Mouse (Mus musculus) kidney, postnatal 14 days (tissue): ENCODE measurements around the gene Spata19.
A peak's percentile ranks its signal among the peaks of the same experiment; 100 is the strongest.

Experiments used
- DNase-seq: peaks from one replicate; pipeline ENCODE4 v3.0.0; 2022; ENCODE audit warnings: mixed read lengths

Spata19 gene

DNA sequence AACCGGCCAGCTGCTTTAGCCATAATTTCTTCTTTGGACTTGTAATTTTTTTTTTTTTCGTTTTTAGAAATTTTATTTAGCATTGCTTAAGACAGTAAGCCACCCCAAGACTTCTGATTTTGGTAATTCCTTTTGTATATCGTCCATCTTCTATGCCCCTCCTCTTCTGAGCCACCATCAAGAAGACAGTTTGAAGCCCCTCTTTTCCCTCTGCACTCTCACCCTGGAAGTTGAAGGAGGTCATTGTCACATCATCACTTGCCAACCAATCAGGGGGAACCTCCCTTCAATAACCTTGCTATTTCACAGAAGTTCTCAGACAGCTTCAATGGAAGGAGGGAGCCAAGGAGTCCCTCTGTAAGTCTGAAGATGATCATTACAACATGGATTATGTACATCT lies at the start of gene Spata19:
Spata19 (plus strand) TSS at position 301 of the 400 bp plus-strand sequence.
- DNase-seq = no peak

GRCm38 (mm10) chr9:27353082-27353481 lies 43.5 kb upstream of the Spata19 start:
- no peak for DNase-seq

DNA sequence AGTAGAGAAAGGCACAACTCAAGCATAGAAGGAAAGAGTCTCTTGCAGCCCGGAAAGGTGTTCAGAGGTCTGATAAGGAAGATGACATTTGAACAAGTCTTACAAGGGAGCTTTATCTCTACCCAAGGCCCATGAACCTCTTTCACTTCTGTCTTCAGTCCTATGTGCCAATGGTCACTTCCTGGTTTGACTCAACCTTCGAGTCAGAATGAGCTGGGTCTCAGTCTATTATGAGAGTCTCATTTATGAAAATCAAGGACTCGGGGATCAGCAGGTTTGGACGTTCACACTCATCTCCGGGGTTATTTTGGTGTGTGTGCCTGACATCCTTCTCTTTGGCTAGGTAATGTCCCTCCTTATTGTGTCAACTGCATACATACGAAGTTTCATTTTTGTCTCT lies 38.7 kb upstream of the Spata19 start:
- no peak for DNase-seq

GRCm38 (mm10) chr9:27367231-27367630 lies 29.4 kb upstream of the Spata19 start:
- DNase-seq = no peak

- DNase-seq = peak; percentile 10
Observed at GRCm38 (mm10) chr9:27369108-27369507, 27.5 kb upstream of the Spata19 start.

DNA sequence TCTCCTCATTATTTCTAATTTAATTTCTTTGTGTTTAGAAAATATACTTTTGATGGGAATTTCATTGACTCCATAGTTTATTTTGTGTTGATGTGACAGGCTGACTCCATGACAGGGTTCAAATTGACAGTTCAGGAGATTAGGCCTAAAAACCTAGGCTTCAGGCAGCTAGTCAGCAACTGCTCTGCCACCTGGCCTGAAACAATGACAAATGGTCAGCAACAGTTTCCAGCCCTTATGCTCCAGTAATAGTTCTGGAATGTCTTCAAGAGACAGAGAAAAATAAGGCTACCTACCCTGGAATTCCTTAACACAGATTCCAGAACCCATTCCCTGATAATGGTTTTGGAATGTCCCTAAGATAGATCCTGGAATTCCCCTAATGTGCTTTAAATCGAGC lies 20.9 kb upstream of the Spata19 start:
- DNase-seq = no peak

GRCm38 (mm10) chr9:27386951-27387350 lies 9.6 kb upstream of the Spata19 start:
- DNase-seq = no peak

- no peak for DNase-seq
Observed at GRCm38 (mm10) chr9:27401169-27401568, 4.6 kb downstream of the Spata19 start.

- peak; percentile 39 for DNase-seq
Observed at GRCm38 (mm10) chr9:27409733-27410132, 13.1 kb downstream of the Spata19 start.

GRCm38 (mm10) chr9:27414058-27414460 lies 17.5 kb downstream of the Spata19 start:
- DNase-seq = peak; percentile 55

- DNase-seq = no peak
Observed at GRCm38 (mm10) chr9:27424511-27424910, 27.9 kb downstream of the Spata19 start.

GRCm38 (mm10) chr9:27428552-27428951 lies 32.0 kb downstream of the Spata19 start:
- no peak for DNase-seq

DNA sequence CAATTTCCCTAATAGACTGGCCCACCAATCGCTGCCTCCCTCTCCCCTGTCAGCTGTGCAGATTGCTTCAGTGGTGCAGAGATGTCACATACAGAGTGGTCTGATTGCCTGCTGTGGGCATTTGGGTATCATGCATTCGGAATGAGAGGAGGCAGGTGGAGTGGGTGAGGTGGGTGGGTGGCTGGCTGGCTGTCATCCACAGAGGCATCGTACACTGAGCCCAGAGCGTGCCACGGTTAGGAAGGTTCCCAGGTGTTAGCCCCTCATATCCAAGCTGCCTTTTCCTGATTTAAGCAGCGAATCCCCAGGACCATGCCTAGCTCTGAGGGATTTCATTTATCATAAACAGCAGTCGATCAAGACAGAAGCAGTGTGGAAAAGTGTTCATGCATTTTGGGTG lies 36.7 kb downstream of the Spata19 start:
- no peak for DNase-seq

- no peak for DNase-seq
Observed at GRCm38 (mm10) chr9:27435936-27436335, 39.3 kb downstream of the Spata19 start.

DNA sequence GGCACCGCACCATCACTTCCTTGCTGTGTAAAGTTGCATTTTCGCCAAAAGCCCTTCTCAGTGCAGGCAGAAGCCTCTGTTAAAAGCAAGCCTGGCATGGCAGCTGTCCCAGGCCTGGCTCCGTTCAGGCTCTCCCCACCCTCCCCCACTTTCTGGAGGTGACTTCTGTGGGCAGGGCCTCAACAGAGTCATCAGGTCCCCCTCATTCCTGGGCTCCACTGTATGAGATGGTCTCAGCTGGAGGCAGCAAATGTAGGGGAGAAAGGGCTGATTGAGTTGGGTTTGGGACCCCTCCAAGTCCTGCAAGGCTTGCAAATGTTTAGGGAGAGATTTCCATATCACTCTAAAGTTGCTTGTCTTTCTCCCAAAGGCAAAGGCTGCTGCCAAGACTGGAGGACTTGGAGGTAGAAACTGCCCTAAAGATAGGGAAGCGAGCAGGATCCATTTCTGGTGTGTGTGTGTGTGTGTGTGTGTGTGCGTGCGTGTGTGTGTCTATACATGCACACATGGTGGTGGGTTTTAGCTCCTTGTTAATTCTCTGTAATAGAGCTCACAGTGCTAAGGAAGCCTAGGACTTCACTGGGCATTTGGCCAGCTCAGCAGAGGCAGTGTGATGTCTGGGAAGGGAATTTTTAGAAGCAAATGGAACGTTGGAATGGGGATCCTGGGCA lies 40.9 kb downstream of the Spata19 start:
- DNase-seq = no peak

DNA sequence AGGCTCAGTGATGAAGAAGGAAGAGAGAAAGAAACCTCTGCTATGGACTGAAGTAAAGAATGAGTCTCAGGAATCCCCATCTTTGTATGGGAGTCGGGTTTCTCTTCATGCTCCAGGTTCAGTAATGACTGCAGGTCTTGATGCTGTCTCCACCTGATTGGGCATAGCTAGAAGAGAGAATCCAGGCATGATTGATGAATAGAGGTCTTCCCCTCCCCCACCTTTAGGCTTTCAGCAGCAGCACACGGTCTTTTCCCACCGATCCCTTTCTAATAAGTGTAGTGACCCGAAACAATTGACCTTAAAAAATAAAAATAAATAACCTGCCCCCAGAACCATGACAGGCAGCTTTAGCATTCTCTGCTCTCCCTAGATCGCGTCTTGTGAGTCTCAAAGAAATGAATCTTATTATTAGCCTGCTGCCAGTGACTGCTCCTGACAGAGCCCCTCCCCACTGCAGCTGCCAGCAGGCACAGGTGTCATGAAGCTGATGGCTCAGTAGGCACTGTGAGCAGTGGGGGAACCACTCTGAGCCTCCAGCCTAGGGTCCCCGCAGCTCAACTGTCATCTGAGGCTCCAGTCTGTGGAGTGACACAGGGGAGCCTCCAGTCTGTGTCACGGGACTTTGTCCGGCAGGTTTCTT lies 53.3 kb downstream of the Spata19 start:
- no peak for DNase-seq
